Mouse (Mus musculus) CH12.LX (cell line): ENCODE measurements around the gene Trpv3. TPM values are rescaled to one million over a fixed set of nuclear protein-coding genes. Genes with fewer than 3 reads are reported as not detected.

Source experiments
- DNase-seq: peaks from one replicate; pipeline ENCODE4 v3.0.0-alpha.2; 2013; ENCODE audit errors: extremely low read depth
- H3K27ac ChIP-seq: 2 replicates; pipeline ENCODE4 v1.5.1; 2012; ENCODE audit warnings: low read depth, mild to moderate bottlenecking, control low read depth, moderate library complexity; ENCODE audit not compliant: insufficient read depth
- H3K27me3 ChIP-seq: replicated peaks from 2 replicates; pipeline ENCODE3; 2012; ENCODE audit warnings: inconsistent platforms
- H3K36me3 ChIP-seq, 2 experiments: replicated peaks in 1 of 2; 2 replicates each; pipeline versions ENCODE3 to v1.6.1; 2012; ENCODE audit warnings: inconsistent platforms in 1 of 2, low read length in 1 of 2, mild to moderate bottlenecking in 1 of 2, mixed read lengths in 1 of 2, moderate library complexity in 1 of 2; ENCODE audit not compliant: control insufficient read depth in 1 of 2, insufficient read depth in 1 of 2
- H3K4me1 ChIP-seq, 2 experiments: 2 replicates each; pipeline ENCODE4 v1.6.1; 2012; ENCODE audit warnings: inconsistent platforms in 1 of 2, moderate library complexity in 1 of 2; ENCODE audit not compliant: insufficient read depth in 2 of 2, control insufficient read depth in 1 of 2
- H3K4me2 ChIP-seq: 2 replicates; pipeline ENCODE4 v1.6.1; 2012; ENCODE audit warnings: low read depth, mild to moderate bottlenecking, control low read depth; ENCODE audit not compliant: poor library complexity, insufficient read depth, severe bottlenecking
- H3K4me3 ChIP-seq, 3 experiments: fragments of 150-350 bp in 1 of 3; sonication (generic) in 1 of 3; replicated peaks in 1 of 3; 2 replicates each; pipeline versions ENCODE3 to v1.5.1; 2011 to 2012; ENCODE audit warnings: low read depth in 2 of 3, low read length in 2 of 3, mild to moderate bottlenecking in 2 of 3, moderate library complexity in 2 of 3, control low read depth in 1 of 3, improper control_type of control experiment in 1 of 3, inconsistent platforms in 1 of 3, mixed read lengths in 1 of 3; ENCODE audit not compliant: poor library complexity in 1 of 3
- H3K79me2 ChIP-seq: replicated peaks from 2 replicates; pipeline ENCODE4 v1.6.1; 2012; ENCODE audit warnings: mild to moderate bottlenecking, moderate library complexity; ENCODE audit not compliant: control insufficient read depth, poor library complexity, insufficient read depth, severe bottlenecking; ENCODE audit errors: extremely low read depth
- H3K9ac ChIP-seq: 2 replicates; pipeline ENCODE4 v1.6.1; 2012; ENCODE audit warnings: low read depth, mild to moderate bottlenecking, control low read depth, moderate library complexity; ENCODE audit not compliant: insufficient read depth
- H3K9me3 ChIP-seq: replicated peaks from 2 replicates; pipeline ENCODE3; 2012; ENCODE audit warnings: low read length, inconsistent platforms, mixed read lengths
- BHLHE40 ChIP-seq: IDR thresholded peaks from 2 replicates; pipeline ENCODE4 v1.6.1; 2011; ENCODE audit warnings: mild to moderate bottlenecking, low read depth, low read length, improper control_type of control experiment
- CHD2 ChIP-seq: IDR thresholded peaks from 2 replicates; pipeline ENCODE4 v1.6.1; 2011; ENCODE audit warnings: low read length, improper control_type of control experiment
- E2F4 ChIP-seq: IDR thresholded peaks from 2 replicates; pipeline ENCODE4 v1.6.1; 2011; ENCODE audit warnings: low read depth, low read length, improper control_type of control experiment; ENCODE audit not compliant: insufficient replicate concordance
- ELF1 ChIP-seq: IDR thresholded peaks from 2 replicates; pipeline ENCODE4 v1.6.1; 2014; ENCODE audit warnings: low read depth, mild to moderate bottlenecking, inconsistent platforms, low read length, improper control_type of control experiment
- EP300 ChIP-seq: IDR thresholded peaks from 2 replicates; pipeline ENCODE4 v1.6.1; 2011; ENCODE audit warnings: low read length, improper control_type of control experiment
- GABPA ChIP-seq: IDR thresholded peaks from 2 replicates; pipeline ENCODE4 v1.6.1; 2012; ENCODE audit warnings: low read depth, low read length, improper control_type of control experiment, inconsistent platforms; ENCODE audit not compliant: insufficient replicate concordance
- HCFC1 ChIP-seq: IDR thresholded peaks from 2 replicates; pipeline ENCODE4 v1.6.1; 2012; ENCODE audit warnings: low read depth, mild to moderate bottlenecking, inconsistent platforms, low read length, improper control_type of control experiment
- IRF4 ChIP-seq: IDR thresholded peaks from 2 replicates; pipeline ENCODE4 v1.6.1; 2014; ENCODE audit warnings: low read depth, mild to moderate bottlenecking, inconsistent platforms, low read length, improper control_type of control experiment
- JUN ChIP-seq: IDR thresholded peaks from 2 replicates; pipeline ENCODE4 v1.6.1; 2011; ENCODE audit warnings: low read depth, mild to moderate bottlenecking, low read length, improper control_type of control experiment, moderate library complexity; ENCODE audit not compliant: insufficient read depth
- KAT2A ChIP-seq: IDR thresholded peaks from 2 replicates; pipeline ENCODE4 v1.6.1; 2012; ENCODE audit warnings: low read length, improper control_type of control experiment, inconsistent platforms; ENCODE audit not compliant: insufficient replicate concordance
- MAFK ChIP-seq: IDR thresholded peaks from 2 replicates; pipeline ENCODE4 v1.6.1; 2011; ENCODE audit warnings: low read length, improper control_type of control experiment; ENCODE audit not compliant: insufficient replicate concordance
- MAX ChIP-seq: IDR thresholded peaks from 2 replicates; pipeline ENCODE4 v1.6.1; 2011; ENCODE audit warnings: low read length, improper control_type of control experiment
- MXI1 ChIP-seq: IDR thresholded peaks from 2 replicates; pipeline ENCODE4 v1.6.1; 2011; ENCODE audit warnings: mild to moderate bottlenecking, low read depth, low read length, improper control_type of control experiment
- NRF1 ChIP-seq: IDR thresholded peaks from 2 replicates; pipeline ENCODE4 v1.6.1; 2014; ENCODE audit warnings: low read depth, mild to moderate bottlenecking, inconsistent platforms, low read length, improper control_type of control experiment, moderate library complexity
- PAX5 ChIP-seq: IDR thresholded peaks from 2 replicates; pipeline ENCODE4 v1.6.1; 2012; ENCODE audit warnings: low read length, inconsistent platforms, mixed read lengths
- POLR2A ChIP-seq: IDR thresholded peaks from 2 replicates; pipeline ENCODE4 v1.6.1; 2011; ENCODE audit warnings: low read depth, mild to moderate bottlenecking, improper control_type of control experiment, low read length
- POLR2AphosphoS2 ChIP-seq: IDR thresholded peaks from 2 replicates; pipeline ENCODE4 v1.6.1; 2011; ENCODE audit warnings: low read depth, low read length, improper control_type of control experiment
- RCOR1 ChIP-seq: conservative IDR thresholded peaks from 2 replicates; pipeline ENCODE4 v1.6.1; 2012; ENCODE audit warnings: low read depth, mild to moderate bottlenecking, inconsistent platforms, low read length, improper control_type of control experiment
- TBP ChIP-seq: conservative IDR thresholded peaks from 2 replicates; pipeline ENCODE4 v1.6.1; 2011; ENCODE audit warnings: low read depth, low read length, improper control_type of control experiment
- ZC3H11A ChIP-seq: IDR thresholded peaks from 2 replicates; pipeline ENCODE4 v1.6.1; 2012; ENCODE audit warnings: low read depth, mild to moderate bottlenecking, inconsistent platforms, low read length, improper control_type of control experiment
- ZNF384 ChIP-seq: IDR thresholded peaks from 2 replicates; pipeline ENCODE4 v1.6.1; 2012; ENCODE audit warnings: low read depth, low read length, improper control_type of control experiment, inconsistent platforms
- dilution Hi-C: fragments of 300-500 bp; cut with MboI; formaldehyde crosslinking; loops from 2 replicates; pipeline ENCODE4 v1.14.3; 2020; ENCODE audit warnings: low sequenced_read_pairs; ENCODE audit not compliant: extremely low pct_unique_long_range_greater_than_20kb, extremely low pct_ligation_motif_present
- in situ Hi-C: fragments of 300-500 bp; cut with MboI; formaldehyde crosslinking; loops from 3 replicates; pipeline ENCODE4 v1.14.3; 2019; ENCODE audit warnings: low sequenced_read_pairs, low pct_ligation_motif_present, low pct_unique_long_range_greater_than_20kb, mixed read lengths
- polyA plus RNA-seq: library from polyadenylated mRNA; unstranded; fragments of >175 nt; gene quantifications from 2 replicates; pipeline ENCODE4 v1.2.1, GENCODE M21; 2012; ENCODE audit warnings: low read depth; ENCODE audit not compliant: insufficient read length
- total RNA-seq, 2 experiments: library from RNA; depleted of rRNA; stranded (reverse); fragments of 300-350 nt in 1 of 2; fragments of >200 nt in 1 of 2; gene quantifications; 2 replicates each; pipeline ENCODE4 v1.2.3; 2012 to 2014

The Trpv3 gene
- total and polyA plus RNA-seq, 3 experiments, result not detected

DNA sequence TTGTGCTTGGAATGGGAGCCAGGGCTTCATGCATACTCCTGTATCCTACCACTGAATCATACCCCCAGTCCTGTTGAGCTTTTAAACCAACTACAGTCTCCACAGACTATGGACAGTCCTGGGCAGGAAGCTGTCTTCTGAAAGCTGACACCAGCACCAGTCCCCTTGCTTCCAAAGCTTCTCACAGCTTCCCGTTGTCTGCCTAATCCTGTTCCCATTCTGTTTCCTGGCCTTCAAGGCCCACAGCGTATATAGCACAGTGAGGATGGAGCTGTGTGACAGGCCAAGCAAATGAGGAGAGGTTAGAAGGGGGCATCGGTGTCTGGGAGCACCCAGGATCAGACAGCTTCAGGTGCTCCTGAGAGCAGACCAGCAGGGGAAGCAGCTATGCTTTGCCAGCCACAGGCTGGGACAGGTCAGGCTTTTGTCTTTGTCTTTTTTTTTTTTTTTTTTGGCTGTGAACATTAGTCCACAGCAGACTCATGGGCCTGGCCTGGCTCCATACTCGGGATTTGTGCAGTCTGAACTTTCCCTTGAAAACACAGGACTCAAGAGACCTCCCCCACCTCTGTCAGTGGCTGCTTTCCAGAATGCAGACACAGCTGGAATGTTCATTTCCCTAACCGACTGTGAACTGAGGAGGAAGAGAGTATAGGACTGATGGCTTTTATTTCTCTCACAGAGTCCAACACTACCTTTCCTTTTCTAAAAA lies 31.0 kb upstream of the Trpv3 start:
- Histone ChIP-seq H3K79me2 (no peaks in the 10 kb centered on the region), H3K4me1 (no peaks in the 10 kb centered on the region), H3K27me3 (peaks cover 96% of the 10 kb centered on the region), H3K9me3 (no peaks in the 10 kb centered on the region), H3K9ac (no peak overlapping the region), H3K27ac (no peak overlapping the region), H3K36me3 (no peaks in the 10 kb centered on the region), H3K4me2 (no peak overlapping the region), H3K4me3 (no peak overlapping the region)
- no peak for DNase-seq
- TF ChIP-seq KAT2A (no peak), MXI1 (no peak), E2F4 (no peak), GABPA (no peak), TBP (no peak), POLR2A (no peak), ZNF384 (no peak)
- in situ Hi-C loops, result loop anchor here (5.0 kb wide), 1 partner anchor 41 kb away; no protein-coding TSS in a partner anchor
- dilution Hi-C loops, result no loop called here

DNA sequence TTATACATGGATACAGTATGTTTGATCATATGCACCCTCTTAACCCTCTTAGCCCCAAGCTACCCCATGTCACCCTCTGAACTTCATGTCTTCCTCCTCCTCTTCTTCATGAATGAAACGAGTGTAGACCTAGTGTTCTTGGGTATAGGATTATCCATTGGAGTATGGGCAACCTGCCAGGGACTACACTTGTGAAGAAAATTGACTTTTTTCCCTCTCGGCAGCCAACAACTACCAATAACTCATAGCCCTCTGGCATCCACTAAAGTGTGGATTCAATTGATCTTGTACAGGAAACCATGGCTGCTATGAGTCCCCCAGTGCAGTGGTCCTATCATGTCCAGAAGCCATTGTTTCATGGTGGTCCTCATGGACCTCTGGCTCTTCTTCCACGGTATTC lies 30.5 kb upstream of the Trpv3 start:
- Histone ChIP-seq H3K4me2 (no peak overlapping the region), H3K36me3 (no peaks in the 10 kb centered on the region), H3K79me2 (no peaks in the 10 kb centered on the region), H3K27ac (no peak overlapping the region), H3K27me3 (peaks cover 96% of the 10 kb centered on the region), H3K9ac (no peak overlapping the region), H3K4me3 (no peak overlapping the region), H3K4me1 (no peaks in the 10 kb centered on the region), H3K9me3 (no peaks in the 10 kb centered on the region)
- DNase-seq, result no peak
- in situ Hi-C loops, result loop anchor here (5.0 kb wide), 1 partner anchor 41 kb away; no protein-coding TSS in a partner anchor
- dilution Hi-C loops, result no loop called here
- TF ChIP-seq ZC3H11A, result no peak
- TF ChIP-seq BHLHE40, result no peak
- TF ChIP-seq JUN, result no peak
- TF ChIP-seq CHD2, result no peak
- no peak for TF ChIP-seq IRF4
- TF ChIP-seq MAX, result no peak
- no peak for TF ChIP-seq MXI1
- TF ChIP-seq EP300, result no peak
- TF ChIP-seq POLR2AphosphoS2, result no peak
- TF ChIP-seq MAFK, result no peak
- TF ChIP-seq NRF1, result no peak
- no peak for TF ChIP-seq RCOR1
- TF ChIP-seq HCFC1, result no peak
- no peak for TF ChIP-seq KAT2A
- TF ChIP-seq PAX5, result no peak
- no peak for TF ChIP-seq ELF1
